Mouse (Mus musculus): ENCODE data around the gene Cd63.

GRCm38 (mm10) chr10:128889846-128890245 lies 10.9 kb upstream of the Cd63 start:
- TF ChIP-seq CTCF (IDR thresholded peaks at IDR 0.05; ENCODE audit: control insufficient read depth, insufficient read depth, insufficient read length): no peak
- TF ChIP-seq USF1 (IDR thresholded peaks at IDR 0.05; ENCODE audit: low read depth): no peak
